Mouse (Mus musculus) small intestine, adult 2 months (tissue): ENCODE measurements around the gene Reln.

Experiments
- CTCF ChIP-seq: fragments of 200-500 bp; IDR thresholded peaks from 2 replicates; pipeline ENCODE4 v1.5.1; 2012; ENCODE audit warnings: low read depth, mild to moderate bottlenecking, control low read depth, inconsistent platforms, low read length, moderate library complexity, mixed read lengths; ENCODE audit not compliant: insufficient replicate concordance, insufficient read length; ENCODE audit errors: extremely low read depth
- POLR2A ChIP-seq: fragments of 200-500 bp; IDR thresholded peaks from 2 replicates; pipeline ENCODE4 v1.6.1; 2012; ENCODE audit warnings: low read depth, mild to moderate bottlenecking, control low read depth, inconsistent platforms, low read length, moderate library complexity

DNA sequence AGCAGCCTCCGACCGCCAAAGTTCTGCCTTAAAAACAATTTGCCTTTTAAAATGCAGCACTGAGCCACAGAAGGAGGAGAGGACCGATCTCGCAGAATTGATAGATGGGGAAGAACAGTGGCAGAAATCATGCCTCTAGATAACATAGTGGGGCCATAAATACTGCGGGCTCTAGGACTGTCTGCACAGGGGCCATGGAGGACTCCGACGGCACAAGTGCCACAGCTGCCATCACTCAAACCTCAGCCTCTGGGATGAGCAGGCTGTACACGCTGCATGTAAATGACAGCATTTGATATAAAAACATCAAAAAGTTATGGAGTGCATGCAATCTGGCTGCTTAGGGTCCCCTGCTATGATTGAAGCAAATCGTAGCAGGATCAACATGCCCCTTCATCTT is 227.6 kb downstream of the Reln start:
- TF ChIP-seq POLR2A (no peak), CTCF (no peak)
